28 mouse cellular contexts compared by ENCODE assay signal in the genomic region with DNA sequence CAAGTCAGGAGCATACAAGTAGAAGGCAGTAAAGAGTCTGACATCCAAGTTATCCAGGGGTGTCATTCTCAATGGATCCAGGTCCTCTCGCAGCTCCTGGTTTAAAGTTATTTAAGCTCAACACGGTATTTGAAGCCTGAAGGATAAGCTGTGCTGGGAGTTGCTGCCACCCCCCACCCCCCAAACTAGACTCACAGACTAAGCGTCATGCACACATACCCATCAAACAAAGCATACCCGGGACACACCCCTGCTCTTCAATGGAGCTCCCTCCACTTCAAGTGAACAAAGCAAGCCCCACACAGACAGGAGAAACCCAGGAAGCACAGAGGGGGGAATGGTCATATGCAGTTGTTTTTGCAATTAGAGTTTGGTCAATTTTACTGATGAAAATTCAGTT. TPM values are rescaled to one million over a fixed set of nuclear protein-coding genes. Genes with fewer than 3 reads are reported as not detected.
DNase-seq lines count a peak whose midpoint lies in the region; ATAC-seq lines count a peak whose summit lies in the region.
"Had no signal": no experiment of that assay in that cellular context is flagged by ENCODE, and none has a peak within 500 bp of the region (broad histone marks: within the 10 kb centered on the region; RNA-seq: fewer than 3 reads in every experiment).

No protein-coding gene starts in this region.

- no peak overlapping the region for H3K4me3 ChIP-seq in liver, embryonic 12.5 days
- no peak overlapping the region for H3K4me3 ChIP-seq in hindbrain, embryonic 12.5 days
- H3K4me3 ChIP-seq in hindbrain, embryonic 14.5 days (replicated peaks; ENCODE audit: low read length) = no peak overlapping the region
- H3K4me3 ChIP-seq: embryonic facial prominence, embryonic 10.5 days; embryonic facial prominence, embryonic 13.5 days; erythroblast, embryonic 14.5 days; forebrain, embryonic 13.5 days; hindbrain, embryonic 13.5 days had no signal

- WGBS in liver, embryonic 12.5 days (ENCODE audit: insufficient replicate concordance) = 70% methylated on average over 4 of the region's 4 CpGs
- 73% methylated on average over 4 of the region's 4 CpGs for WGBS in hindbrain, embryonic 12.5 days
- WGBS in hindbrain, embryonic 14.5 days = 67% methylated on average over 4 of the region's 4 CpGs

- H3K27me3 ChIP-seq in liver, embryonic 12.5 days (replicated peaks) = peaks cover 1% of the 10 kb centered on the region
- H3K27me3 ChIP-seq in hindbrain, embryonic 12.5 days = peaks cover 33% of the 10 kb centered on the region
- H3K27me3 ChIP-seq in hindbrain, embryonic 14.5 days (ENCODE audit: control insufficient read depth, insufficient read depth, low read length) = peaks cover 34% of the 10 kb centered on the region
- H3K27me3 ChIP-seq: Patski had no signal

- H3K4me2 ChIP-seq in liver, embryonic 12.5 days = no peak overlapping the region
- no peak overlapping the region for H3K4me2 ChIP-seq in hindbrain, embryonic 12.5 days (replicated peaks)
- H3K4me2 ChIP-seq in hindbrain, embryonic 14.5 days (replicated peaks) = no peak overlapping the region
- H3K4me2 ChIP-seq: embryonic facial prominence, embryonic 13.5 days; forebrain, embryonic 13.5 days; hindbrain, embryonic 13.5 days had no signal

- peaks cover 75% of the 10 kb centered on the region for H3K36me3 ChIP-seq in liver, embryonic 12.5 days
- H3K36me3 ChIP-seq in hindbrain, embryonic 12.5 days = 0 out of 2 replicates have a peak, but pooled peaks cover 2% of the 10 kb centered on the region
- H3K36me3 ChIP-seq in hindbrain, embryonic 14.5 days (replicated peaks; ENCODE audit: control insufficient read depth, insufficient read depth) = 0 out of 2 replicates have a peak, but pooled peaks cover 9% of the 10 kb centered on the region

- peaks cover 40% of the 10 kb centered on the region for H3K4me1 ChIP-seq in liver, embryonic 12.5 days
- H3K4me1 ChIP-seq in hindbrain, embryonic 12.5 days = peaks cover 10% of the 10 kb centered on the region
- peaks cover 10% of the 10 kb centered on the region; the same call in 1 of the 2 replicates for H3K4me1 ChIP-seq in hindbrain, embryonic 14.5 days (replicated peaks; ENCODE audit: control insufficient read depth, insufficient read depth, low read length)

- 0 out of 2 replicates have a peak overlapping the region, but pooled peaks have one; percentile 13 for H3K27ac ChIP-seq in liver, embryonic 12.5 days
- no peak overlapping the region for H3K27ac ChIP-seq in hindbrain, embryonic 12.5 days
- H3K27ac ChIP-seq in hindbrain, embryonic 14.5 days = no peak overlapping the region
- H3K27ac ChIP-seq: embryonic facial prominence, embryonic 10.5 days; embryonic facial prominence, embryonic 13.5 days; forebrain, embryonic 13.5 days; hindbrain, embryonic 13.5 days; hindbrain, postnatal 0 days had no signal

- no peak for ATAC-seq in liver, embryonic 12.5 days
- ATAC-seq in hindbrain, embryonic 12.5 days (ENCODE audit: low FRiP score) = no peak
- no peak for ATAC-seq in hindbrain, embryonic 14.5 days (ENCODE audit: low FRiP score)
- ATAC-seq: activated CD4-positive, CD25-positive, alpha-beta regulatory T cell, adult 4 months; forebrain, embryonic 13.5 days; forebrain, embryonic 16.5 days; hindbrain, postnatal 0 days; inflammation-experienced regulatory T-cells, adult 6 months; Patski had no signal

- no peaks in the 10 kb centered on the region for H3K9me3 ChIP-seq in liver, embryonic 12.5 days (replicated peaks)
- no peaks in the 10 kb centered on the region for H3K9me3 ChIP-seq in hindbrain, embryonic 12.5 days (replicated peaks)
- no peaks in the 10 kb centered on the region for H3K9me3 ChIP-seq in hindbrain, embryonic 14.5 days (ENCODE audit: control insufficient read depth, low read length)
- H3K9me3 ChIP-seq: embryonic facial prominence, embryonic 10.5 days; embryonic facial prominence, embryonic 13.5 days; forebrain, embryonic 13.5 days; hindbrain, embryonic 13.5 days had no signal

- DNase-seq in heart, adult 11 months = peak; percentile 53
- no peak for DNase-seq in heart, adult 8-10 months (ENCODE audit: low spot score)
- no peak for DNase-seq in liver
- DNase-seq in R1 (ENCODE audit: low read depth, low spot score) = peak; percentile 77
- no peak for DNase-seq in kidney, postnatal 36 days
- DNase-seq in hindbrain, embryonic 14.5 days (ENCODE audit: low spot score) = no peak
- DNase-seq: adrenal gland, adult 8-10 months; adrenal gland, postnatal 25 days; cerebellum, adult 11-12 months; cerebellum, adult 8-10 months; cerebellum, postnatal 10 days; cerebellum, postnatal 36 days; embryo, embryonic 11 days; gastrocnemius, postnatal 10 days; gastrocnemius, postnatal 36 days; kidney, adult 11 months had no signal

- H3K9ac ChIP-seq in liver, embryonic 12.5 days = no peak overlapping the region
- no peak overlapping the region for H3K9ac ChIP-seq in hindbrain, embryonic 12.5 days
- H3K9ac ChIP-seq in hindbrain, embryonic 14.5 days = no peak overlapping the region
- H3K9ac ChIP-seq: embryonic facial prominence, embryonic 13.5 days; forebrain, embryonic 13.5 days; hindbrain, embryonic 13.5 days had no signal

RNA-seq across cellular contexts. Expression of gene Fzd5, which starts 7.5 kb away (rescaled TPM):
- 1 to 10 TPM; 3.9 to 4.4 (median 4.3) TPM for total RNA-seq in heart, adult 8-10 months (2022)
- polyA plus RNA-seq in liver, embryonic 12.5 days (2016; fragmentation: Nextera tagmentation; extraction: Ambion mirVana) = 3.6 and 4.1 TPM in 2 replicates
- polyA plus RNA-seq in hindbrain, embryonic 12.5 days (2016; fragmentation: Nextera tagmentation; extraction: Ambion mirVana) = 0.48 and 0.56 TPM in 2 replicates
- 0.23 and 0.29 TPM in 2 replicates for polyA plus RNA-seq in hindbrain, embryonic 14.5 days (2014; fragmentation: Nextera tagmentation; extraction: Ambion mirVana)

RNA-seq across cellular contexts. Expression of gene Ccnyl1, which starts 39.8 kb away (rescaled TPM):
- total RNA-seq in heart, adult 8-10 months (2022) = 10 to 100 TPM; 10.3 to 16.9 (median 12.9) TPM
- polyA plus RNA-seq in liver, embryonic 12.5 days (2016; fragmentation: Nextera tagmentation; extraction: Ambion mirVana) = 1.6 and 2.3 TPM in 2 replicates
- polyA plus RNA-seq in hindbrain, embryonic 12.5 days (2016; fragmentation: Nextera tagmentation; extraction: Ambion mirVana) = 7.6 and 7.8 TPM in 2 replicates
- polyA plus RNA-seq in hindbrain, embryonic 14.5 days (2014; fragmentation: Nextera tagmentation; extraction: Ambion mirVana) = 7.0 and 7.6 TPM in 2 replicates

Comparison
In these comparisons a context has a peak if more than half of its experiments do, and no peak if none do; other contexts are left out.
1. DNase-seq: peak in heart, adult 11 months (single experiment) and R1 (single experiment); none in heart, adult 8-10 months (single experiment), liver (single experiment), kidney, postnatal 36 days (0 of 2) and hindbrain, embryonic 14.5 days (single experiment).